Mouse (Mus musculus): ENCODE data around the gene Sumo2. TPM values are rescaled to one million over a fixed set of nuclear protein-coding genes. Genes with fewer than 3 reads are reported as not detected.
"Not testable (repeated sequence)": the region's sequence is repeated elsewhere in the genome, so short reads cannot be mapped to it uniquely, and the experiment has no call there.

Gene Sumo2
- total RNA-seq, 2 experiments from 2014 or later: 160 to 170 TPM

GRCm38 (mm10) chr11:115519581-115519980, 16.5 kb downstream of the Sumo2 start:
- DNase-seq: no peak

DNA sequence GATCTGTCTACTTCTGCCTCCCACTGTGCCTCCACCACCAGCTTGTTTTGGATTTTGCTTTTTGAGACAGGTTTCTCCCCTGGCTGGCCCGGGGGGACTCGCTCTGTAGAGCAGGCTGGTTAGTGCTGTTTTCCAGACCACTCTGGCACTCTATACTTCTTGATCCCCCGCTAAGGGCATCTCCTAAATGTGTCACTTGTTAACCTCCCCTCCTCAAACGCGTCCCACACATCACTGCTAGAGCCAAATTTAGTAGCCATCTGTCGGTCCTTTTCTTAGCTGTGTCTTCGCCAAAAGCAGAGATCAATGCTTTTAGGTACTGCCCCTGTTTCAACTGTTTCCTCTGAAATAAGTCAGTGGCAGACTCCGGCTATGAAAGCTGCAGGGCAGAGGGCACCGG, 17.4 kb downstream of the Sumo2 start:
- DNase-seq: no peak

DNA sequence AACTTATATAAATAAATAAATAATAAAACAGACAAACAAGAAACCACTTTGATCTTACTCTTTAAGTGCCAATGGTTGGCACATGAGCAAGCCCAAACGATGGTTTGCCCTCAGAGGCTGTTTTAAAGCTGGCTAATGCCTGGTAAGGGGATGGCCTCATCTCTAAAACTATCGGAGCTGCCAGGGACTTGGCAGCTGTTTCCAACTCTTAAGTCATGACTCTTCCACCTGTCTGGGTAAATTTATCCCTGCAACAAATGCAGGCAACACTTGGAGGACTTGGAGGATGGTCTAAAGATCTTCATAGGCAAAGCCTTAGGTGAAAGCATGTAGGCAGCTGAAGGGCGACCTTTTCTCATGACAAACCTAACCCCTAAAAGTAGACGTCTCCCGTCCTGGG, 19.1 kb downstream of the Sumo2 start:
- no peak for DNase-seq

DNA sequence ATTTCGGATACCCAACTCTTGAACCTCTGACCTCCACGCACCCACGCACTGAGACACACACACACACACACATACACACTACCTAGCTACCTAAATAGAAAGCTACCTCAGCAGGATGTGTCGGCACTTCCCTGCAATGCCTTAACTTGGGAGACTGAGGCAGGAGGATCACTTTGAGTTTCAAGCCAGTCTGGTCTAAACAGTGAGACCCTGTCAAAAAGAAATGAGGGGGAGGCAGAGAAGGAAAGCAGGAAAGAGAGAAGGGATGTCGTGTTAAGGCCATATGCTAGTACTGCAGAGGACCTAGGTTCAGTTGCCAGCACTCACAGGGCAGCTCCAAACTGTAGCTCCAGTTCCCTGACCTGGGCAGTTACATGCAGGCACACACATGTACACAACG, 21.1 kb downstream of the Sumo2 start:
- no peak for DNase-seq

DNA sequence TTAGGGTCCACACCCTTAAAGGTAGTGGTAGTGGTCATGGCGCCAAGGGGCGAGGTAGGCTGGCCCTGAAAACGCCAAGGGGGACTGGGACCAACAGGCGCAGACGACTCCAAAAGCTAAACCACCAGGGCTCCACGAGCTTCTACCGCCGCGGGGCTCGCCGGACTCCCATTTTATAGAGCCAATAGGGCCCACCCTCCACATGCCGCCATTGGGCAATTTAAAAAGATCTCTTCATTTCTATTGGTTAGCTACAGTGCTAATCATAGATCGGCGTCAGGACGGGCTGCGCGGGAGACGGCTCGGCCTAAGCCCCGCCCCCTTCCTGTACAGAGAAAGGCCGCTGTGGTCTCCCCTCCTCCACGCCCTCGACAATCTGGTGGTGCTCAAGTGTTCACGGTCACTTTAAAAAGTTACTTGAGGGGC, 21.8 kb downstream of the Sumo2 start, which contains the start of gene Jpt1:
Jpt1 (minus strand) TSS at position 150 of the 426 bp plus-strand sequence.
- peak; percentile 99 to 100 for DNase-seq

DNA sequence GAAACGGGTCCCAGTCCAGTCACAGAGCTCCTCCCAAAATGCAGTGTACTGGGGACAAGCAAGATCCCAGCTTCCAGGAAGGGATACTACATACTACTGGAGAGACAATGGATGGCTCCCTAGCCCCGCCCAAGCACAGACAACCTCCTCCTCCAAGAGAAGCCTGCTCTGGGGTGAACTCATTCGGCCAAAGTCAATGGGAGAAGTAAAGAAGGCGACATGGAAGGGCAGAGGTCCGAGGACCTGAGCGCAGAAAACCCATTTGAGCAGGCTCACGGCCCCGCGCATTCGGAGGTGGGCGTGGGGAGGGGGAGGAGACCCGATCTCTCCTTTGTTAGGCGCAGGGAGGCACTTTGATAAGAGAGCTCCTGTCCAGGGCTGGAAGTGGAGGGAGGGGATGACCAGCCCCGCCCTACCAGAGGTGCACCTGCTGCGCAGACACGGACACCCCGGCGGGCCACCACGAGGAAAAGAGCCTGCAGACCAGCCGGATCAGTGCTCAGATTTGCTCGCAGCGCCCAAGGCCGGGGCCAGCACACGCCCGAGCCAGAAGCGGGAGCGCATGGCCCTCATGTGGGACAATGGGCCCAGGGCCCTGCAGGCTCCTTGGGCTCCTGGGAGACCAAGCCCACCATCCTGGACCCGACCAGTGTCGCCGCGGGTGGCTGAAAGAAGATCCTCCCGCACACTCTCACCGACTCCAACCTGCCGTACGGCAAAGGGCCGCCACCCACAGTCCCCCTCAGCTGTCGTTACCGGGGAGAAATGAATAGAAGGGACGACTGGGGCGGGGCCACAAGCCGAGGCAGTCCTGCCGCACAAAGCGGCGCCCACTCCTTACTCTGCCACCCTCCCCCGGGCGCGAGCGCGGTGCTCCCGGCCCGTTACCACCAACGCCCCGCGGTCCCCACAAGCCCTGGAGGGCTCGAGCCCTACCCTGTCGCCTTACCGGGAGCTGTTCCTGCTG, 22.5 kb downstream of the Sumo2 start:
- DNase-seq: peak in 1 of 2 experiments; percentile 50

GRCm38 (mm10) chr11:115512407-115513183, 23.5 kb downstream of the Sumo2 start:
- peak; percentile 59 to 75 for DNase-seq

GRCm38 (mm10) chr11:115512004-115512403, 24.1 kb downstream of the Sumo2 start:
- no peak for DNase-seq

- DNase-seq: no peak
Measured at GRCm38 (mm10) chr11:115511121-115511520, 25.0 kb downstream of the Sumo2 start.

DNA sequence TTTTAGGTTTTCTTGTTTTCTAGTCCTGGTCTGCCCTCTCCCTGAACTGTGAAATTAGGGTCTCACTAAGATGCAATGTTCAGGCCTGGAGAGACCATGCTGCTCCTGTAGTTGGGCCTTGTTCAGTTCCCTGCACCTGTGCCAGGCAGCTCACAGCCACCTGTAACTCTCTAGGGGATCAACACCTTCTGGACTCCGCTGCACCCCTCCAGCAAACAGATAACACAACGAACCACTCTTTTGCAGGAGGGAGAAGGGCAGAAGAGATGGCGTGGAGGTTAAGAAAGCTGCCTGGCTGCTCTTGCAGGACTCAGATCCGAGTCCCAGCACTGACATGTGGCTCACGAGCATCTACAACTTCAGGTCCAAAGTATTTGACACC, 25.6 kb downstream of the Sumo2 start:
- DNase-seq: no peak

DNA sequence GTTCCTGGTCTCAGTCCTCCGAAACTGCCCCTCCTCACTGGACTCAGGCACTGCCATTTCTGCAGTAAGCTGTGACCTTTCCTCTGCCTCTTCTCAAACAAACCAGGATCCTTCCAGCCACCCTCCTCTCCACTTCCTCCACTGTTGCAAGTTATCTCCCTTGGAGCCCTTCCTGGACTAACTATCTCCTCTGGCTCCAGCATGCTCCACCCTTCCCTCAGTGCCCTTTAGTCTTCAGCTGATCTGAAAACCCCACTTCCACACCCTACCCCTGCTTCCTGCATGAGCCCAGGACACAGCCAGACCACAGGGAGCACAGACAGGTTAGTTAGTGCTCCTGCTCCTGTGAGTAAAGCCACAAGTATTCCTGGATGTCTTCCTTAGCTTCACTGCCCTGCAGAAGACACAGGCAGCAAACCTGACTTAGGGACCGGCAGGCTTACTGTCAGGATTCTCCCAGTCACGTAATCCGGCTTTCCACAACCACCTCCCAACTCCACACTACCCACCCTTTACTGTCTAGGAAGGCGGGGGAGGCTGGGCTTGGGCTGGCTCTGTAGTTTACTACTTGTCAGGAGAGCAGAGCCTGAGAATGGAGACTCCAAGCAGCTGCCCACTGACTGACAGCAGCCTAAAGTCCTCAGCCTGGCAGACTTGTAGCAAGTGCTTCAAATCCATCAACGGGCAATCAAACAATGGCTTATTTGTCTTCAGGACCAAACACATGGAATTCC, 26.1 kb downstream of the Sumo2 start:
- DNase-seq: peak; percentile 42 to 45

DNA sequence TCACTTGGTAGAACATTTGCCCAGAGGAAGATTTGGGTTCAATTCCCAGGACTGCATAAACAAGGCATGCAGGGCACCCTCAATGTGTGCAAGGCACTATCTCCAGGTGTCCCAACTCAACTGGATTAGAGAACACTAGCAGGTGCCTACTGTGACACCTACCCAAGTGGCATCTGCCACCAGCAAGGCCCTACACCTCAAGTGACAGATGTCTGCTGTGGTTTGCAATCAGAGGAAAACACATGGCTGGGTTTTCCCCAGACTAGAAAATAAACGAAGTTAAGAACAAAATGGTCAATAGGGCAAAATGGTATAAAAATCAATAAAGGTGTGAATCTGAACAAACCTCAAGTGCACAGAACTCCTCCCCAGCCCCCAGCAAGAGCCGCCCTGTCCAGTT, 28.0 kb downstream of the Sumo2 start:
- no peak for DNase-seq

- DNase-seq: no peak
Measured at GRCm38 (mm10) chr11:115506586-115506985, 29.5 kb downstream of the Sumo2 start.

GRCm38 (mm10) chr11:115502636-115503035, 33.4 kb downstream of the Sumo2 start:
- no peak for DNase-seq

- not testable (repeated sequence) for DNase-seq
Measured at GRCm38 (mm10) chr11:115496559-115496958, 39.5 kb downstream of the Sumo2 start.

GRCm38 (mm10) chr11:115492387-115492786, 43.7 kb downstream of the Sumo2 start:
- DNase-seq: no peak

DNA sequence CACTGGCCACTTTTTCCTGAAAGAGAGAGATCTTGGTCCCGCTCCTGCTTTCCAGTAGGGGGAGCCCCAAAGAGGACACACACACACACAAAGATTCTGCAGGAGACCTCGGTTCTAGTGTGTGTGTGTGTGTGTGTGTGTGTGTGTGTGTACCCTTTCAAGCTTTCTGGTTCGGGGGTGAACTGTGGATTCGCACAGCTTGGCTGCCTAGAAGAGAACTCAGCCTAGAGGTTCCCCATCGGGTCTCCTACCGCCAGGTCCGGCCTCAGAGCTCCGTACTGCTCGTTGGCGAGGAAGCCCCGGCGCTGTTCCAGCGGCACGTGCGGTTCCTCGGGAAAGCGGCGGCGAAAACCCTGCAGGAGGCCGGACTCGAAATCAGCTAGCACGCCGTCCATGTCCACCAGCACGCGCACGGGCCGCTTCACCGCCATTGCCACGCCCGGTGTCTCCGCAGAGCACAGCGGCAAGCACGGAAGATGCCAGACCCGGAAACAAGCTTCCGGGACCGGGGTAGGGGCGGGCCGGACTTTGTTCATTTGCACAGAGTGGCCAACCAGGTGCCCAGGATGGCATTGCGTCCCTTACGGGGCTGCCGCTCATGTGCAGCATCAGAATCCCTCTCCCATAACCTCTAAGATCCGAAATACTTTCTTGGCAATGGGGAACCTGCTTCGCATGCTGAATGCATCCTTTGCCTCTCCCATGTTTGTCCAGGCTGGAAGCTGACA, 44.6 kb downstream of the Sumo2 start, which contains the start of gene Nt5c:
Nt5c (minus strand) TSS at position 507 of the 728 bp plus-strand sequence.
- DNase-seq: peak; percentile 83 to 89

- DNase-seq: no peak
Measured at GRCm38 (mm10) chr11:115490441-115491355, 45.4 kb downstream of the Sumo2 start.

- DNase-seq: no peak
Measured at GRCm38 (mm10) chr11:115488551-115489104, 47.4 kb downstream of the Sumo2 start.

DNA sequence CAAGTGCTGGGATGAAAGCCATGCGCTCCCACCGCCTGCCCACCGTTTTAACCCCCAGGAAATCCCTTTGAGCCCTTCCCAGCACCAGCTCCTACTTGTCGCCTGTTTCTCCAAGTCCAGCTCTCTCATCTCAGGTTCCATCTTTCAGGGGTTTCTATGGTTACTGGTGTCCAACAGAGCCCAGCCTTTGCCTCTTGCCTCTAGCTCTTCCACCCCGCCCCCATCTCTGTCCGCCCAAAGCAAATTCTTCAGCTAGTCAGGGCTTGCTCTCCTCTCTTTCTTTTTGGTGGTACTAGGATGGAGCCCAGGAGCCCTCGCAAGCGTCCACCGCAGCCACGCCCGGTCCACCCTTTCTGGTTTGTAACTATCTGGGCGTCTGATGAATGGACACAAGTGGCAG, 50.9 kb downstream of the Sumo2 start:
- no peak for DNase-seq
